Mouse (Mus musculus): ENCODE data around the gene Csnk1g2.

Csnk1g2 gene

DNA sequence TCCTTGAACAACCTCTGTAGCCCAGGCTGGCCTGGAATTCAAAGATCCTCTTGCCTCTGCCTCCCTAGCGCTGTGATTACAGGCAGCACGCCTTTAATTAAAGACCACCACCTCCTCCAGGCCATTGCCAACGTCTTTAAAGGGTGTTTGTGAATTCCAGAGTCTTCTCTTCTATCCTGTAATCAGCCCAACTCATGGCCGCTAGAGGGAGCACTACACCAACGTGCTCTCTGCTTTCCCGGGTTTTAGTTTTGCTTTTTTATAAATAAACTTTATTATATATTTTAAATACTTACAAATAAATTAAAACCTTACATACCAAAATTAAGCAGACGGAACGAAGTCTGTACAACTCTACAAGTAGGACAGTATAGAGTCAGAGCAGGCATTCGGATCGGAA lies 36.6 kb downstream of the Csnk1g2 start:
- no peaks in the 10 kb centered on the region for H3K27me3 ChIP-seq (ENCODE audit: control insufficient read depth, insufficient read depth, low read length, poor library complexity, severe bottlenecking)
- peak; percentile 80 for DNase-seq (ENCODE audit: low read depth, low spot score)

DNA sequence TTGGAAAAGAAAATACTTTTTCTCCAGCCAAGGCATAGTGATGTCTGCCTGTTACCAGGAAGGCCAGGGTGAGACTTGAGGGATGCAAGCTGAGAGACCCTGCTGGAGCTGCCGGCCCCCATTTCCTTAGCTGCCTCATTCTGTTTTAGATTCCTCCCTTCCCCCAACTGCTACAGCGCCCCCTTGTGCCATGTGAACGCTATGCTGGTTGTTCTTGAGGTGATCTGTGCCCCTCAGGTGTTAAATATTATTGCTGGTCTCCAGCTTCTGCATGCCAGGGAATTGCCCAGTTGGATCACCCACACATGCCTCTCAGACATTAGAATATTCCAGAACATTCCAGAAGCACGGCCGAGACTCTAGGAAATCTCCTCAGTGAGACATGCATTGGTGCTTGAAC lies 38.5 kb downstream of the Csnk1g2 start:
- Histone ChIP-seq H3K36me3 (ENCODE audit: control insufficient read depth, insufficient read depth, low read length, poor library complexity, severe bottlenecking) (peaks cover 3% of the 10 kb centered on the region; the same call in 1 of the 2 replicates), H3K27me3 (ENCODE audit: control insufficient read depth, insufficient read depth, low read length, poor library complexity, severe bottlenecking) (no peaks in the 10 kb centered on the region)
- peak; percentile 84 for DNase-seq (ENCODE audit: low read depth, low spot score)

More for the DNA sequence above, 36.6 kb downstream of the Csnk1g2 start:
- H3K36me3 ChIP-seq (ENCODE audit: control insufficient read depth, insufficient read depth, low read length, poor library complexity, severe bottlenecking): no peaks in the 10 kb centered on the region

DNA sequence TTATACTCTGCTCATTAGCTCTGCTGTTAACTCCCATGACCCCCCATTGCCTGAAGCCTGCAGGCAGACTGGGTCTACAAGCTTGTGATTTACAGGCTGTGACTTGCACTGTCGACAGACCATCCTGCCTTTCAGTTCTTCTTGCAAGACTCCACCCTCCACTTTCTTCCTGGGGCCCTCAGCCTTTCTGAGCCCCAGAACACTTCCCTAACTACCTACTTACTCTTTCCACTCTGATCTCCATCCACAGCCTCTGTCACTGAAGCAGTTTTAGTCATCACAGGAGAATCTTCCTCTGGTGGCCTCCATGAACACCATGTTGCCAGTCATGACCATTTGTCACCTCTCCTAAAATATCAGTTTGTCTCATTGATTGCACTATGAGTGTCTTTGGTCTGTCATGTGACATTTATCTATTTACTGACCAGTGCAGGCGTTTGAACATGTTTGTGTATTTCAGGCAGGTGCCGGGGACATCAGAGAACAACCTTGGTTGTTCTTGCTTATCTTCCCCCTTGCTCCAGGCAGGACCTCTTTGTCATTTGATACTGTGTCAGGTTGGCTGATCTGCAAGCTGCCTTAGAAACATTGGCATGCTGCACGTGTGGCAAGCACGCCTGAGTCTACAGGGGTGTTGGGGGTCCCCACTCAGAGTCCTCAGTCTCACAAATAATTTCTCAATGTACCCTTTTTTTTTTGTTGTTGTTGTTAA lies 41.0 kb downstream of the Csnk1g2 start:
- DNase-seq (ENCODE audit: low read depth, low spot score): peak; percentile 66
- Histone ChIP-seq H3K36me3 (ENCODE audit: control insufficient read depth, insufficient read depth, low read length, poor library complexity, severe bottlenecking) (peaks cover 20% of the 10 kb centered on the region), H3K27me3 (ENCODE audit: control insufficient read depth, insufficient read depth, low read length, poor library complexity, severe bottlenecking) (no peaks in the 10 kb centered on the region)

DNA sequence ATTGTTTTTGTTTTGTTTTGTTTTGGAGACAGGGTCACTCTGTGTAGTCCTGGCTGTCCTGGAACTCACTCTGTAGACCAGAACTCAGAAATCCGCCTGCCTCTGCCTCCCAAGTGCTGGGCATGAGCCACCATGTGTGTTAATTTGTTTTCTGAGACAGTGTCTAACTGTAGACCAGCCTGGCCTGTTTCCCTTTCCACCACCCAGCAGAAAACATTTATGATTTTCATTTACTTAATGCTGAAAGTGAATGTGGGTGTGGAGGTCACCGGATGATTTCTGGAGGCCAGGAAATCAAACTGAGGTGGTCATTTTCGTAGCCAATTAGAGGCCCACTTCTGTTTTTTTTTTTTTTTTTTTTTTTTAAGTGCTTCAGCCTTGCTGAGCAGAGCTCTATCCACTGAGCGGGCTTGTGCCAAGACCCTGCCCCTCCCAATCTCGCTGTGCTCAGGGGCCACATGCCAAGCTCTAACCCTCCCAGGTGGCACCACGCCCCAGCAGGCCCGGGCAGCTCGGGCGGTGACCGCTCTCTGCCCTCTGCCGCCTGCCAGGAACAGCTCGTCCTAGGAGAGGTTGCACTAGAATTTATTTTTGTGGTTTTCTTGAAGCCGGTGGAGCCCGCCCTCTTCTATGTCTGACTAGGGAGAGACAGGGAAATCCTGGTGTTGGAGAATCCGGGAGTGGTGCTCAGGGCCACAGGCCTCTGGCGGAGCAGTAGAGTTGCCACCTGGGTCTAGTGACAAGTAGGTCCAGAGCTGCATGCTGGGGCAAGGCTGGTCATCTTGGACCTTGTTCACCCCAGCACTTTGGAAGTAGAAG lies 41.8 kb downstream of the Csnk1g2 start:
- Histone ChIP-seq H3K27me3 (ENCODE audit: control insufficient read depth, insufficient read depth, low read length, poor library complexity, severe bottlenecking) (no peaks in the 10 kb centered on the region), H3K36me3 (ENCODE audit: control insufficient read depth, insufficient read depth, low read length, poor library complexity, severe bottlenecking) (peaks cover 25% of the 10 kb centered on the region)
- DNase-seq (ENCODE audit: low read depth, low spot score): peak; percentile 38

DNA sequence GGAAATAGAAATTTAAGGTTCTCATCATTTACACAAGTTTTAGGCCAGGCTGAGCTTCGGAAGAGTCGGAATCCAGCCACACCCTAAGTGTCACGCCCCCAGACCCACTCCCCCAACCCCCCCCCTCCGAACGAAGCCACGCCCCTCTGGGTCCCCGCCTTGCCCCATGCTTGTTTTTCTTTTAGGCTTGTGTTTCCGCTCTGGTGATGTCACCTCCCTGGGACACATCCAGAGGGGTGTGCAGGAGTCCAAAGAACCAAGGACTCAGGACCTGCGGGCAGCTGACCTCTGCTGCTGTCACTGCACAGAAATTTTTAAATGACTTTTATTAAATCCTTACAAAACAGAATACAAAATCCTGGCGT lies 42.4 kb downstream of the Csnk1g2 start:
- Histone ChIP-seq H3K36me3 (ENCODE audit: control insufficient read depth, insufficient read depth, low read length, poor library complexity, severe bottlenecking) (peaks cover 26% of the 10 kb centered on the region), H3K27me3 (ENCODE audit: control insufficient read depth, insufficient read depth, low read length, poor library complexity, severe bottlenecking) (no peaks in the 10 kb centered on the region)
- DNase-seq (ENCODE audit: low read depth, low spot score): no peak

DNA sequence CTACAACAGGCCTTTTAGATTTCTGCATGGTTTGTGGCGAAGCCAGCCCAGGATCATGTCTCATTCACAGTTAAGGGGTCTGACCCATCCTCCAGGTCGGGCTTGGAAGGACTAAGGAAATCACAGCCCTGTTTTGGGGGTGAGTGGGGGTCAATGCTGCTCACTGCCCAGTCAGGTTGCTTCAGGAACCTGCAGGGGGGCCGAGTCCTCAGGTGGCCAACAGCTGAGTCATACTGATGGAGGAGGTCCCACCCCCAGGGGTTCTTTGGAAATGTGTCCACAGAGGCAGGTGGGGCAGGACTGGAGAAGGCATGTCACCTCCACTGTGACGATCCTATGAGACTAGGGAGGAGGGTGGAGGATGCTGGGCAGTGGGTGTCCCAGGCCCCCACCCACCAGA lies 42.8 kb downstream of the Csnk1g2 start:
- Histone ChIP-seq H3K27me3 (ENCODE audit: control insufficient read depth, insufficient read depth, low read length, poor library complexity, severe bottlenecking) (no peaks in the 10 kb centered on the region), H3K36me3 (ENCODE audit: control insufficient read depth, insufficient read depth, low read length, poor library complexity, severe bottlenecking) (peaks cover 26% of the 10 kb centered on the region)
- DNase-seq (ENCODE audit: low read depth, low spot score): no peak

DNA sequence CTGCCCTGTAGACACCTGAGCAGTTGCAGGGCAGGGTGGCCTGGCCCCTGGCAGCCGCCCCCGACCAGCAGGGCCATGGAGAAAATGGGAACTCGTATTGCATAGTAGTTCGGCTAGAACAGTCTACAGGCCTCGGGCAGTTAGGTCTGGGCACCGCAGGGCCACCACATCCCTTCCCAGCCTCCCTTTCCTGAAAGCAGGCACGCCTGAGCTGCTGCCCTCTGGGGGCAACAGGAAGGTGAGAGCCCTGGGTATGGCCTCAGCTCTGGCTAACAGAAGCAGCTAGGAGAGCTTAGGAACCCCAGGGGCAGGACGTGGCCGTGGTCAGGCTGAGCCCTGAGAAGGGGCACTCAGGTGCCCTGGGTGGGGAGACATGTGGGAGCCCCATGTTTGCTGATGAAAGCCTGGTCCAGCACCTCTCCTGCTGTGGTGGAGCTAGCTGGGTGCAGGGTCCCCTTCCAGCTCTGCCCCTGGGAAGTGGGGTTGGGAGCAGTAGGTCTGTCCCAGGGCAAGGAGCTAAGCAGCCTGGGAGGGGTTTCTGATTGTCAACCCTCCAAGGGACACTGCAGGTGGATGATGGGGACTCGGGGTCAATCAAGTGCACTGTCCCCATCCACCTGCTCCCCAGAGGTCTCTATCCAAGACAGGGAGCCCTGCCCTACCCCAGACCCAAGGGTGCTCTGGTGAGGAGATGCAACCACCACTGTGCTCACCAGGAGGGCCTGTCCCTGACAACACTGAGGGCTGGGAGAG lies 43.5 kb downstream of the Csnk1g2 start:
- DNase-seq (ENCODE audit: low read depth, low spot score): no peak
- Histone ChIP-seq H3K36me3 (ENCODE audit: control insufficient read depth, insufficient read depth, low read length, poor library complexity, severe bottlenecking) (peaks cover 27% of the 10 kb centered on the region), H3K27me3 (ENCODE audit: control insufficient read depth, insufficient read depth, low read length, poor library complexity, severe bottlenecking) (no peaks in the 10 kb centered on the region)

DNA sequence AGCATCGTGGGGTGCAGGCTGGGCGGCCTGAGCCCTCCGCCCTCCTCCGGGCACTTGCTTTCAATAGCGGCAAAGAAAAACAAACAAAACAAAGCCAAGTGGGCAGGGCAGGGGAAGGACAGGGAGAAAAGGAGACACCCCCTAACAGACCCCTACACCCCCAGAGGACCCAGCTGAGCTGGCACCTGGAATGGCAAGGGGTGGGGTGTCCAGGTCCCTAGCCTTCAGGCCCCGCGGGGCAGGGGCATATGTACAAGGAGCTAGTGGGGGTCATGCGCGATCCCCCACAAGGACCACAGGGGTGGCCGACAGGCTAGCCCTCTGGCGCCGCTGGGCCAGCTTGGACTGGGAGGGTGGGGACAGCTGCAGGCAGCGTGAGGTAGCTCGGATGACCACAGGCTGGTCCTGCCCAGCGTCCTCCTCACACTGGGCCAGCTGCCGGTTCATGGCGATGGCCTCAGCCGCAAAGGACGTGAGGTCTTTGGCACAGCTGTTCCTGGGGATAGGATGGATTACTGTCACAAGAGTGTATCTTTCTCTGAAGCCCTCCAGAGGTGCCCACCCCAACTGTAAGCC lies 44.3 kb downstream of the Csnk1g2 start:
- no peaks in the 10 kb centered on the region for H3K27me3 ChIP-seq (ENCODE audit: control insufficient read depth, insufficient read depth, low read length, poor library complexity, severe bottlenecking)
- peaks cover 33% of the 10 kb centered on the region for H3K36me3 ChIP-seq (ENCODE audit: control insufficient read depth, insufficient read depth, low read length, poor library complexity, severe bottlenecking)
- DNase-seq (ENCODE audit: low read depth, low spot score): no peak

DNA sequence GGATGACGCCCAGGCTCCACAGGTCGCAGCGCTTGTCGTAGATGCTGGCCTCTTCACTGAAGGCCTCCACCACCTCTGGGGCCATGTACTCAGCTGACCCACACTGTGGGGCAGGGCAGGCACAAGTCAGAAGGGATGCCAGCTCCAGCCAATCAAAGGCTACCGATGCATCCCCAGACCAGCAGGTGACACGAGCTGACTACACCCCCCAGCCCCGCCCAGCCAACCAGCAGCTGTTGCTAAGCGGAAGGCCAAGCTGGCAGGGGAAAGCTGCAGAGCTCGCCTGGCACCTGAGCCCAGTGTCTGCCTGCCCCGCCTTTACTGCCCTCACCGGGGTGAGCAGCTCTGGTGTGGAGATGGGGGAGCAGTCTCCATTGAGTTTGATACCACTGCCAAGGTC lies 46.0 kb downstream of the Csnk1g2 start:
- Histone ChIP-seq H3K36me3 (ENCODE audit: control insufficient read depth, insufficient read depth, low read length, poor library complexity, severe bottlenecking) (peaks cover 36% of the 10 kb centered on the region), H3K27me3 (ENCODE audit: control insufficient read depth, insufficient read depth, low read length, poor library complexity, severe bottlenecking) (no peaks in the 10 kb centered on the region)
- peak; percentile 36 for DNase-seq (ENCODE audit: low read depth, low spot score)

DNA sequence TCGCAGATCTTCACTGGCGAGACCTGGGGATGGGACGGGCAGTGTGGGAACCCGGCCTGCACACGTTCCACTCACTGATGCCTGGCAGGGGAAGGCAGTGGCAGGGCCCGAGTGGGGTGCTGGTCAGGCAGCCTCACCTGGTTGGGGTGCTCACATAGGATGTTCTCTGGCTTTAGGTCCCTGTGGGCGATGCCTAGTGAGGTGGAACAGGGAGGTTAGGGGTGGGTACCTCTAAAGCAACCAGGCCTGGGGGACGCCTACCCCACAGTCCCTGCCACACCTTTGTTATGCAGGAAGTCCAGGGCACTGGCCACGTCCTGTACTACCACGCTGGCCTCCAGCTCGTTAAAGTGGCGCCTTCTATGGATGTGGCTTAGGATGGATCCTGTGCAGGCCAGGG lies 46.4 kb downstream of the Csnk1g2 start:
- Histone ChIP-seq H3K27me3 (ENCODE audit: control insufficient read depth, insufficient read depth, low read length, poor library complexity, severe bottlenecking) (no peaks in the 10 kb centered on the region), H3K36me3 (ENCODE audit: control insufficient read depth, insufficient read depth, low read length, poor library complexity, severe bottlenecking) (peaks cover 36% of the 10 kb centered on the region)
- DNase-seq (ENCODE audit: low read depth, low spot score): no peak

DNA sequence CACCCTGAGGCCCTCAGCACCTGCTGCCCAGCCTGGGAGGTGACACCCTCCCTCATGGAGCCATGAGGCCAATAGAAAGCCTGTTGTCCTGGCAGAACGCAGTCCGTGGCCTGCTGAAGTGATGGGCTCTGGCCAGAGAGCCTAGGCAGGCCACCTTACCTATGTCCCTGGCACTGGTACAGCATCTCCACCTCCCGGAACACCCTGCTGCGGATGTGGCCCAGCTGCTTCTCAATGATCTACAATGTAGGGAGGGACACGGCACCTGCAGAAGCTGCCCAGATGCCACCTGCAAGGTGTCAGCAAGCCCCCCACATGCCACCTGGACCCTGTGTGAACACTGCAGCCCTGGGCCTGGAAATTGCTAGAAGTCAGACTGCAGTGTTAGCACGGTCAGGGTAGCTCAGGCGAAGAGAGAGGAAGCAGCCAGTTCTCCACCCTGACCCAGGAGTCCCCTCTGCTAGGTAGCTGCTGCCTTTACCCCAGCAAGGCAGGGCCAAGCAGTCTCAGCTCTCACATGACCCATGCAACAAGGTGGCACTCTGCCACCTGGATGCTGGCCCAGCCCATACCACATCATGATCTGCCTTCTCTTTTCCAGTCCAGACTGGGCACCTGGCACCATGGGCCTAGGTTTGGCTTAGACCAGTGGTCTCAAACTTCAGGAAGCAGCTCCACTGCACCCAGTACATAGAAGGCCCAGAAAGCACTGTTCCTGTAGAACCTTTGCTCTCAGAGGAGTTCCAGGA lies 47.3 kb downstream of the Csnk1g2 start:
- Histone ChIP-seq H3K36me3 (ENCODE audit: control insufficient read depth, insufficient read depth, low read length, poor library complexity, severe bottlenecking) (peaks cover 36% of the 10 kb centered on the region), H3K27me3 (ENCODE audit: control insufficient read depth, insufficient read depth, low read length, poor library complexity, severe bottlenecking) (no peaks in the 10 kb centered on the region)
- peak; percentile 38 for DNase-seq (ENCODE audit: low read depth, low spot score)

DNA sequence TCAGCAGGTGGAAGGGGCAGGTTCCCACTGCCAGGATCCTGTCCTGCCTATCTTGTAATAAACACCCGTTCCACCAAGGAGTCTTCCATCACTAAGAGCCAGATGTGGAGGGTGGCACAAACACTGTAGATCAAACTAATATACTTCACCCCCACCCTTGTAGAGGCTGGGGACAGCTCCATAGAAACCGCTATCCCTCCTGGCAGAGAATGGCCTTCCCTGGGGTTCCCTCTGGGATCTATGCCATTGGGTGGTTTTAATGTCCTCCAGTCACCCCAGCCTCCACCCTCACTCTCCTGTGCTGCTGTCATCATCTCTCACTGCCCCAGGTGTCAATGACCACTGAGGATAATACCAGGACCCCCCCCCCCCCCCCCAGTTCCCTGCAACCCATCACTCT lies 47.9 kb downstream of the Csnk1g2 start:
- H3K27me3 ChIP-seq (ENCODE audit: control insufficient read depth, insufficient read depth, low read length, poor library complexity, severe bottlenecking): no peaks in the 10 kb centered on the region
- peaks cover 35% of the 10 kb centered on the region for H3K36me3 ChIP-seq (ENCODE audit: control insufficient read depth, insufficient read depth, low read length, poor library complexity, severe bottlenecking)
- no peak for DNase-seq (ENCODE audit: low read depth, low spot score)

DNA sequence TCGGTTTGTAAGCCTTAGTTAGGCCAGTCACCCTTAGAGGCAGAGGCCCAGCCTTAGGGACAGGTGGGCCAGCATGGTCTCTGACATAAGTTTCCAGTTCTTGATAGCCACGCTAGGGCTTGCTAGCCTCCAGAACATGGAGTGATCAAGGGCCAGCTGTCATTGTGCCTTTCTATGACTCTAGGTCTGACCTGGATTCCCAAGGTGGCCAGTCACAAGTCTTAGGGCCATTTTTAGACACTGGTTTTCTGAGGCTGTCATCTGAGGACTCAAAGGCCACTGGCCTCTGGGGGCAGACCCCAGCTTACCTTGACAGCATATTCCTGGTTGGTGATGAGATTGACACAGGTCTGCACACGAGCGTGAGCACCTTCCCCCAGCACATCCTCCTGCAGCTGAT lies 48.6 kb downstream of the Csnk1g2 start:
- DNase-seq (ENCODE audit: low read depth, low spot score): no peak
- Histone ChIP-seq H3K36me3 (ENCODE audit: control insufficient read depth, insufficient read depth, low read length, poor library complexity, severe bottlenecking) (peaks cover 32% of the 10 kb centered on the region), H3K27me3 (ENCODE audit: control insufficient read depth, insufficient read depth, low read length, poor library complexity, severe bottlenecking) (no peaks in the 10 kb centered on the region)
